Comparison of ENCODE assay signal across 26 mouse cellular contexts in the genomic region with DNA sequence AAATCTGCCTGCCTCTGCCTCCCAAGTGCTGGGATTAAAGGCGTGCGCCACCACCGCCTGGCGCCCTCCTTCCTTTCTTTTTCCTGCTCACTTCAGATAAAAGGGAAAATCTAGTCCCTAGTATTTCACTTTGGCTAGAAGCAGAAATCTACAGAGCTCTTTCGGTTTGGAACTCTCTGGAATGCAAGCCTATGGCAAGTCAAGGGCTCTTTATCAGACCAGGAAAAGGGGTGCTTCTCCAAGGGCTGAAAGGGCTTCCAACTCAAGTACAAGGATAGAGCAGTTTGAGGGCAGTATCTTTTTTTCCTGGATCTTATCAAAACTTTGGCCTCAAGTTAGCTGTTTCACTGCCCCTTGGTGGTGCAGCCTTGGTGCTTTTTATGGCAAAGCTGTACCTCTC. TPM values are rescaled to one million over a fixed set of nuclear protein-coding genes. Genes with fewer than 3 reads are reported as not detected.
DNase-seq lines count a peak whose midpoint lies in the region; ATAC-seq and TF ChIP-seq lines count a peak whose summit lies in the region.
"Had no signal": no experiment of that assay in that cellular context is flagged by ENCODE, and none has a peak within 500 bp of the region (broad histone marks: within the 10 kb centered on the region; RNA-seq: fewer than 3 reads in every experiment).

No protein-coding gene starts in this region.

- H3K4me2 ChIP-seq in heart, embryonic 12.5 days, result no peak overlapping the region
- H3K4me2 ChIP-seq in heart, embryonic 15.5 days, result 0 out of 2 replicates have a peak overlapping the region, but pooled peaks have one; percentile 26
- H3K4me2 ChIP-seq in lung, embryonic 16.5 days (ENCODE audit: low read depth, low read length), result no peak overlapping the region
- H3K4me2 ChIP-seq: embryonic facial prominence, embryonic 13.5 days; forebrain, embryonic 12.5 days; forebrain, embryonic 15.5 days; hindbrain, embryonic 12.5 days; hindbrain, embryonic 15.5 days had no signal

- no peaks in the 10 kb centered on the region for H3K79me2 ChIP-seq in heart, adult 2 months (replicated peaks; ENCODE audit: control insufficient read depth, insufficient read depth, low read length)

- TF ChIP-seq EP300 in heart, adult 2 months (IDR thresholded peaks at IDR 0.05; ENCODE audit: insufficient read depth, low read depth, low read length), result no peak

- 72% methylated on average over 5 of the region's 5 CpGs for WGBS in heart, embryonic 12.5 days
- WGBS in heart, embryonic 15.5 days, result 52% methylated on average over 5 of the region's 5 CpGs
- 93% methylated on average over 5 of the region's 5 CpGs for WGBS in heart, adult 2 months
- WGBS in lung, embryonic 16.5 days, result 66% methylated on average over 5 of the region's 5 CpGs

- peaks cover 71% of the 10 kb centered on the region for H3K27me3 ChIP-seq in heart, embryonic 12.5 days (replicated peaks)
- peaks cover 75% of the 10 kb centered on the region for H3K27me3 ChIP-seq in heart, embryonic 15.5 days
- H3K27me3 ChIP-seq in heart, adult 2 months (ENCODE audit: control insufficient read depth, insufficient read depth, low read length), result 0 out of 2 replicates have a peak, but pooled peaks cover 2% of the 10 kb centered on the region
- H3K27me3 ChIP-seq in lung, embryonic 16.5 days (ENCODE audit: control insufficient read depth, insufficient read depth, low read depth, low read length), result no peaks in the 10 kb centered on the region
- H3K27me3 ChIP-seq: embryonic facial prominence, embryonic 13.5 days; forebrain, embryonic 12.5 days; forebrain, embryonic 15.5 days; hindbrain, embryonic 12.5 days; hindbrain, embryonic 15.5 days had no signal

- peaks cover 4% of the 10 kb centered on the region; the same call in 1 of the 2 replicates for H3K9me3 ChIP-seq in heart, embryonic 12.5 days (replicated peaks)
- H3K9me3 ChIP-seq in heart, embryonic 15.5 days (replicated peaks), result no peaks in the 10 kb centered on the region
- no peaks in the 10 kb centered on the region for H3K9me3 ChIP-seq in lung, embryonic 16.5 days (ENCODE audit: control insufficient read depth, low read length)
- H3K9me3 ChIP-seq: embryonic facial prominence, embryonic 10.5 days; embryonic facial prominence, embryonic 13.5 days; forebrain, embryonic 12.5 days; forebrain, embryonic 15.5 days; hindbrain, embryonic 12.5 days; hindbrain, embryonic 15.5 days had no signal

- 0 out of 2 replicates have a peak overlapping the region, but pooled peaks have one; percentile 40 for H3K27ac ChIP-seq in heart, embryonic 12.5 days (ENCODE audit: poor library complexity, severe bottlenecking)
- no peak overlapping the region for H3K27ac ChIP-seq in heart, embryonic 15.5 days
- no peak overlapping the region for H3K27ac ChIP-seq in heart, adult 2 months
- H3K27ac ChIP-seq in lung, embryonic 16.5 days (ENCODE audit: low read length), result peak overlapping the region; percentile 22; the same call in 1 of the 2 replicates
- H3K27ac ChIP-seq: embryonic facial prominence, embryonic 10.5 days; embryonic facial prominence, embryonic 13.5 days; forebrain, embryonic 12.5 days; forebrain, embryonic 15.5 days; hindbrain, embryonic 12.5 days; hindbrain, embryonic 15.5 days had no signal

- intact Hi-C loops in heart, postnatal 36 days (cut with DNase I), result no loop called here
- intact Hi-C loops in heart, adult 2 months (cut with DNase I), result no loop called here

- no peaks in the 10 kb centered on the region for H3K36me3 ChIP-seq in heart, embryonic 12.5 days
- H3K36me3 ChIP-seq in heart, embryonic 15.5 days, result no peaks in the 10 kb centered on the region
- H3K36me3 ChIP-seq in heart, adult 2 months (ENCODE audit: control insufficient read depth, insufficient read depth, low read length), result no peaks in the 10 kb centered on the region
- H3K36me3 ChIP-seq in lung, embryonic 16.5 days (ENCODE audit: control insufficient read depth, insufficient read depth, low read length), result no peaks in the 10 kb centered on the region
- H3K36me3 ChIP-seq: embryonic facial prominence, embryonic 10.5 days; embryonic facial prominence, embryonic 13.5 days; forebrain, embryonic 12.5 days; forebrain, embryonic 15.5 days; hindbrain, embryonic 12.5 days; hindbrain, embryonic 15.5 days had no signal

- TF ChIP-seq POLR2A in heart, adult 2 months (IDR thresholded peaks at IDR 0.05; ENCODE audit: insufficient read depth, low read depth, low read length), result no peak

- no peak for ATAC-seq in heart, embryonic 12.5 days (ENCODE audit: insufficient number of reproducible peaks, low FRiP score)
- no peak for ATAC-seq in heart, embryonic 15.5 days (replicated peaks; ENCODE audit: insufficient number of reproducible peaks, insufficient read depth, low FRiP score, low read depth)
- ATAC-seq in lung, embryonic 16.5 days (ENCODE audit: low read depth), result 0 out of 2 replicates have a peak, but pooled peaks have one; percentile 41
- ATAC-seq: activated CD4-positive, CD25-positive, alpha-beta regulatory T cell, adult 4 months; forebrain, embryonic 15.5 days had no signal

- no peak for TF ChIP-seq CTCF in heart, adult 2 months (IDR thresholded peaks at IDR 0.05)

- DNase-seq in heart, postnatal 36 days, result no peak
- no peak for DNase-seq in heart, adult 2 months
- no peak for DNase-seq in lung, postnatal 14 days
- DNase-seq: adrenal gland, adult 8-10 months; adrenal gland, postnatal 25 days; cerebellum, adult 11-12 months; cerebellum, adult 8-10 months; cerebellum, postnatal 10 days; cerebellum, postnatal 36 days; embryo, embryonic 11 days; gastrocnemius, postnatal 25 days; heart, adult 18-20 months; heart, postnatal 10 days had no signal

- no peak overlapping the region for H3K9ac ChIP-seq in heart, embryonic 12.5 days
- no peak overlapping the region for H3K9ac ChIP-seq in heart, embryonic 15.5 days
- H3K9ac ChIP-seq in heart, adult 2 months (ENCODE audit: low read depth, low read length), result no peak overlapping the region
- no peak overlapping the region for H3K9ac ChIP-seq in lung, embryonic 16.5 days (ENCODE audit: low read length)
- H3K9ac ChIP-seq: embryonic facial prominence, embryonic 13.5 days; forebrain, embryonic 12.5 days; forebrain, embryonic 15.5 days; hindbrain, embryonic 12.5 days; hindbrain, embryonic 15.5 days had no signal

- H3K4me3 ChIP-seq in heart, embryonic 12.5 days, result no peak overlapping the region
- H3K4me3 ChIP-seq in heart, embryonic 15.5 days, result no peak overlapping the region
- H3K4me3 ChIP-seq in heart, adult 2 months, result no peak overlapping the region
- no peak overlapping the region for H3K4me3 ChIP-seq in lung, embryonic 16.5 days (ENCODE audit: low read length)
- H3K4me3 ChIP-seq: embryonic facial prominence, embryonic 10.5 days; embryonic facial prominence, embryonic 13.5 days; erythroblast, embryonic 14.5 days; forebrain, embryonic 12.5 days; forebrain, embryonic 15.5 days; hindbrain, embryonic 12.5 days; hindbrain, embryonic 15.5 days had no signal

- H3K4me1 ChIP-seq in heart, embryonic 12.5 days (replicated peaks), result peaks cover 28% of the 10 kb centered on the region
- H3K4me1 ChIP-seq in heart, embryonic 15.5 days (replicated peaks), result peaks cover 25% of the 10 kb centered on the region
- H3K4me1 ChIP-seq in heart, adult 2 months (ENCODE audit: control insufficient read depth, insufficient read depth, low read length), result peaks cover 2% of the 10 kb centered on the region
- H3K4me1 ChIP-seq in lung, embryonic 16.5 days (replicated peaks; ENCODE audit: control insufficient read depth, insufficient read depth, low read length), result peaks cover 10% of the 10 kb centered on the region; the same call in 1 of the 2 replicates
- H3K4me1 ChIP-seq: embryonic facial prominence, embryonic 13.5 days; forebrain, embryonic 12.5 days; forebrain, embryonic 15.5 days; hindbrain, embryonic 12.5 days; hindbrain, embryonic 15.5 days had no signal

RNA-seq across cellular contexts. Expression of gene Rgs3, which starts 10.0 kb away (rescaled TPM):
- 60.5 and 73.7 TPM in 2 replicates for polyA plus RNA-seq in heart, embryonic 12.5 days (2016; fragmentation: Nextera tagmentation; extraction: Ambion mirVana)
- total RNA-seq in heart, postnatal 36 days (2021), result 10 to 100 TPM; 26.8 to 37.1 TPM
- polyA plus RNA-seq in heart, embryonic 15.5 days (2015; fragmentation: Nextera tagmentation; extraction: Ambion mirVana), result 56.9 and 72.2 TPM in 2 replicates
- 10 to 100 TPM; 23.5 to 33.7 TPM for total RNA-seq in heart, adult 2 months (2021)
- 48.1 and 49.4 TPM in 2 replicates for polyA plus RNA-seq in heart, adult 2 months (2012; rRNA removed)
- 57.4 and 66.1 TPM in 2 replicates for polyA plus RNA-seq in lung, embryonic 16.5 days (2015; fragmentation: Nextera tagmentation; extraction: Ambion mirVana)

RNA-seq across cellular contexts. Expression of gene 4933430I17Rik, which starts 44.4 kb away (rescaled TPM):
- 0.31 and 0.43 TPM in 2 replicates for polyA plus RNA-seq in heart, embryonic 12.5 days (2016; fragmentation: Nextera tagmentation; extraction: Ambion mirVana)
- total RNA-seq in heart, postnatal 36 days (2021), result under 1 TPM in 1 of 2 experiments, not detected in 1; 0.22 TPM
- 0.20 and 0.37 TPM in 2 replicates for polyA plus RNA-seq in heart, embryonic 15.5 days (2015; fragmentation: Nextera tagmentation; extraction: Ambion mirVana)
- not detected for total RNA-seq in heart, adult 2 months (2021)
- polyA plus RNA-seq in heart, adult 2 months (2012; rRNA removed), result not detected in 2 replicates
- polyA plus RNA-seq in lung, embryonic 16.5 days (2015; fragmentation: Nextera tagmentation; extraction: Ambion mirVana), result 0.40 and 0.54 TPM in 2 replicates
- total RNA-seq: gastrocnemius, adult 8-10 months; heart, adult 18-20 months; hematopoietic stem cell, adult 5-6 weeks had no signal
- polyA plus RNA-seq: erythroblast, embryonic 14.5 days had no signal

RNA-seq across cellular contexts. Expression of gene Pole3, which starts 44.7 kb away (rescaled TPM):
- polyA plus RNA-seq in heart, embryonic 12.5 days (2016; fragmentation: Nextera tagmentation; extraction: Ambion mirVana), result 53.6 and 59.9 TPM in 2 replicates
- 10 to 100 TPM; 17.1 to 20.2 TPM for total RNA-seq in heart, postnatal 36 days (2021)
- polyA plus RNA-seq in heart, embryonic 15.5 days (2015; fragmentation: Nextera tagmentation; extraction: Ambion mirVana), result 43.1 and 53.9 TPM in 2 replicates
- total RNA-seq in heart, adult 2 months (2021), result 10 to 100 TPM; 16.1 to 19.1 TPM
- 10.5 and 18.0 TPM in 2 replicates for polyA plus RNA-seq in heart, adult 2 months (2012; rRNA removed)
- polyA plus RNA-seq in lung, embryonic 16.5 days (2015; fragmentation: Nextera tagmentation; extraction: Ambion mirVana), result 79.9 and 83.8 TPM in 2 replicates

RNA-seq across cellular contexts. Expression of gene Alad, which starts 49.9 kb away (rescaled TPM):
- 74.3 and 80.0 TPM in 2 replicates for polyA plus RNA-seq in heart, embryonic 12.5 days (2016; fragmentation: Nextera tagmentation; extraction: Ambion mirVana)
- 10 to 100 TPM; 68.1 to 68.2 TPM for total RNA-seq in heart, postnatal 36 days (2021)
- 56.0 and 65.4 TPM in 2 replicates for polyA plus RNA-seq in heart, embryonic 15.5 days (2015; fragmentation: Nextera tagmentation; extraction: Ambion mirVana)
- 10 to 100 TPM; 65.6 to 70.8 TPM for total RNA-seq in heart, adult 2 months (2021)
- 123 and 126 TPM in 2 replicates for polyA plus RNA-seq in heart, adult 2 months (2012; rRNA removed)
- 141 and 168 TPM in 2 replicates for polyA plus RNA-seq in lung, embryonic 16.5 days (2015; fragmentation: Nextera tagmentation; extraction: Ambion mirVana)

Comparison
In these comparisons a context has a peak if more than half of its experiments do, and no peak if none do; other contexts are left out.
1. H3K27ac ChIP-seq: peak in heart, embryonic 12.5 days (single experiment) and lung, embryonic 16.5 days (single experiment); none in heart, embryonic 15.5 days (single experiment) and heart, adult 2 months (single experiment).